Mouse (Mus musculus) embryonic stem cell, embryonic (primary cell): Measurements from ENCODE around the gene Mylk.

Experiments used
- CTCF ChIA-PET, 4 experiments: fragments of 300-600 bp in 2 of 4; fragments of 350-600 bp in 2 of 4; sonication (Branson Sonifier 250); formaldehyde crosslinking; loops; one replicate each; lab custom pipeline; 2022; ENCODE audit warnings: inconsistent platforms in 2 of 4; lab: Charles Lee
- POLR2A ChIA-PET, 4 experiments: fragments of 300-600 bp in 2 of 4; fragments of 350-600 bp in 2 of 4; sonication (Branson Sonifier 250); formaldehyde crosslinking; loops; one replicate each; lab custom pipeline; 2022; ENCODE audit warnings: antibody characterized with exemption in 4 of 4, inconsistent platforms in 1 of 4; lab: Charles Lee

The Mylk gene

DNA sequence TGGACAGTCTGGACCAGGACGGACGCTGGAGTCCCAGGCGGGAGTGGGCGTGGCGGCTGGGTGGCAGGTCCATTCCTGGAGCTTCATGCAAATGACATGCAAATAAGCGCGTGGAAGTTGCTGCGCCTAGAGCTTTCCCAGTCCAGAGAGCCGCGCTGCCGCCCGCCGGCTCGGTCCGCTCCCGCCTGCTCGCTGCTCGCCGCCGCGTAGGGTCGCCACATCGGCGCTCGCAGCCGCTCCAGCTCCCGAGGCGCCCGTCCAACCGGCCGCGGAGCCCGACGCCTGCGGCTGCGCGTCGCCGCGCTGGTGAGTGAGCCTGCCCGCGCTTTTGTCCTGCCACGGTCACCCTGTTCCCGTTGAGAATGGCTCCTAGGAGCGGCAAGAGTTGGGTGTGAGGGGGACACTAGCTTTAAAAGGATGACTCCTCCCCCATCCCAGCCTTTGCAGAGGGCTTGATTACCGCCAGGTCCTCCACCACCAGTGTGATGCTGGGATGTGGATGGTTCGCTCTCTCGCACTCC is at the start of gene Mylk:
Gene Mylk (plus strand): TSS at position 146 of the 521 bp plus-strand sequence.
- CTCF ChIA-PET: interaction anchor here in 3 of 4 experiments (0.6 to 1.9 kb wide), 12 partner anchors 34 to 620 kb away, joined by 3 to 7 read pairs (median 4); no protein-coding TSS in a partner anchor

DNA sequence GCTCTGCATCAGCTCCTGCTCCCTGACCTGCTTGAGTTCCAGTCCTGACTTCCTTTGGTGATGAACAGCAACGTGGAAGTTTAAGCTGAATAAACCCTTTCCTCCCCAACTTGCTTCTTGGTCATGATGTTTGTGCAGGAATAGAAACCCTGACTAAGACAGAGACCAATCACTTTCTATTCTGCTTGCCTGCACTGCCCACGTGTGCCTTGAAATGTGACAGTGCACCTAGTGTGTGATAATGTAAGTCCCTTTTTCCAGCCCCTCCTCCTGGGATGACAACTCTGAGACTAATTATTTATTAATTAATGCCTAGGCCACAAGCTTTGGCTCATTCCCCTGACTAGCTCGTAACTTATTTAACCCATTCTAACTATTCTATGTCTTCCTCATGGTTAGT is 46.3 kb upstream of the Mylk start:
- CTCF ChIA-PET: interaction anchor here (0.9 to 4.9 kb wide), 9 partner anchors 7 to 252 kb away, joined by 3 to 75 read pairs (median 9); partner anchors contain the start of gene Ccdc14 (in 2 of the 4)
- POLR2A ChIA-PET: interaction anchor here (0.9 to 4.8 kb wide), 7 partner anchors 8 to 32 kb away, joined by 4 to 31 read pairs (median 18); partner anchors contain the start of gene Ccdc14 (in 2 of the 4)

More for the DNA sequence above, at the start of gene Mylk:
- POLR2A ChIA-PET: interaction anchor here in 3 of 4 experiments (0.5 to 1.9 kb wide), 25 partner anchors 8 to 461 kb away, joined by 3 to 7 read pairs (median 4); partner anchors contain the start of gene Ccdc14 (in 2 of the 3)

DNA sequence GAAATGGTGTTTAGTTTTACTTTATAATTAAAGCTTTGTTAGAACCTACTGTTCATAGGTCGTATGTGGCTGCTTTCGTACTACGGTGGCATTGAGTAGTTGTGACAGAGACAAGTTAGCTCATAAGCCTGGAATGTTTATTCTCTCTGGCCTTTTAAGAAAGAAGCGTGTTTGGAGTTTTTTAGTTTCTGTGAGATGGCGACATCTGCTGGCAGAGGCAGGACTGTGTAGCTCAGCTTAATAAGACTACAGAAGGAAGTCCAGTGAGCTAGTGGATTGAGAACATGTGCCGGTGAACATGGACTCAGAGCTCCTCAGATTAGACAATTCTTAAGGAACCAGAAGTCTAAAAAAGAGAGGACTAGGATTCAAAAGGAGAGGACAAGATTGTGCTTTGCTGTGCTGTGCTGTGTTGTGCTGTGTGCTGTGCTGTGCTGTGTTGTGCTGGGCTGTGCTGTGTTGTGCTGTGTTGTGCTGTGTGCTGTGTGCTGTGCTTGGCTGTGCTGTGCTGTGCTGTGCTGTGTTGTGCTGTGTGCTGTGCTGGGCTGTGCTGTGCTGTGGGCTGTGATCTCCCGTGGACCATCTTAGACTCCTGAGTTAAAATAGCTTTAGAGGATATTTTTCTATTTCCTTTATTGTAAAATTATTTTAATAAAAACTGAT is 44.7 kb upstream of the Mylk start:
- POLR2A ChIA-PET: interaction anchor here in 3 of 4 experiments (0.6 to 4.8 kb wide), 15 partner anchors 9 to 567 kb away, joined by 3 to 31 read pairs (median 3); partner anchors contain the start of genes Ccdc14 (in 2 of the 3), Mylk (in 1 of the 3) and Ropn1 (in 1 of the 3)
- CTCF ChIA-PET: interaction anchor here (0.5 to 4.9 kb wide), 39 partner anchors 8 to 944 kb away, joined by 3 to 75 read pairs (median 4); partner anchors contain the start of genes Ccdc14 (in 3 of the 4) and Mylk (in 1 of the 4)

DNA sequence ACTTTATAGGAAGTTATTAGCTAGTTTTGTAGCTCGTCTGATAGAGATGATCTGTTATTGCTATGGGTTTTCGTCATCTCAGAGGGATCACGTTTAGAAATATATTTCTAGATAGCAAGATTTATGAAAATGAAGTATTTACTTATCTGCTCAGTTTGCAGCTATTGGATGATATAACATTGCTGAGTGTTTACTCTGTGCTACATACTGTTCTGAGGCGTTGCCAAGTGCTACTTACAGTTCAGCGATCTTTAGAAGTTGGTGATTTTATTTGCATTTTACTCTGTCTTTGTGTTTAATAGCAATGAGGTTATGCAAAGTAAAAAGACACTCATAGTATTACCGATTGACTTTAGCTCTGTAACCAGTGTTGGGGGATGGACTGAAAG is 44.2 kb upstream of the Mylk start:
- POLR2A ChIA-PET: interaction anchor here in 2 of 4 experiments (0.8 to 4.8 kb wide), 10 partner anchors 10 to 44 kb away, joined by 3 to 31 read pairs (median 11); partner anchors contain the start of genes Ccdc14 (in 2 of the 2) and Mylk (in 1 of the 2)
- CTCF ChIA-PET: interaction anchor here (0.9 to 4.9 kb wide), 27 partner anchors 8 to 575 kb away, joined by 3 to 75 read pairs (median 5); partner anchors contain the start of gene Ccdc14 (in 3 of the 4)

DNA sequence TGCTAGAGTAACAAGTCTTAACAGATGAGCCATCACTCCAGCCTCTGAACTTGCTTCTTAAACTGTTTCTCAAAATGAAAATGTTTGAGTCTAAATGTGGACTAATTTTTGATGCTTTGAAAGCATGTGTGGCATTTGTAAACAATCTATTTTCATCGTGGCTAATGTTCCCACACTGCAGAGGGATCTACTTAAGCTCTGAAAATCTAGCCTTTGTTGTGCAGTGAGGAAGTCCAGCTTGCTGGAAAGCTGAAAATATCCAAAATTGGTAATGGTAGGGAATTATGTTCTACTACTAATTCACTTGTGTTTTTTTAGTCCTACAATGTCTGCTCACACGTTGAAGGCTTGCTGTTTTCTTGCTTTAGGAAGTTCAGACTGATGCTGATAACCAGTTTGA is 39.0 kb upstream of the Mylk start:
- CTCF ChIA-PET: no interaction called here
- POLR2A ChIA-PET: interaction anchor here in 1 of 4 experiments (1.3 kb wide), 1 partner anchor 48 kb away, joined by 3 read pairs; no protein-coding TSS in a partner anchor

DNA sequence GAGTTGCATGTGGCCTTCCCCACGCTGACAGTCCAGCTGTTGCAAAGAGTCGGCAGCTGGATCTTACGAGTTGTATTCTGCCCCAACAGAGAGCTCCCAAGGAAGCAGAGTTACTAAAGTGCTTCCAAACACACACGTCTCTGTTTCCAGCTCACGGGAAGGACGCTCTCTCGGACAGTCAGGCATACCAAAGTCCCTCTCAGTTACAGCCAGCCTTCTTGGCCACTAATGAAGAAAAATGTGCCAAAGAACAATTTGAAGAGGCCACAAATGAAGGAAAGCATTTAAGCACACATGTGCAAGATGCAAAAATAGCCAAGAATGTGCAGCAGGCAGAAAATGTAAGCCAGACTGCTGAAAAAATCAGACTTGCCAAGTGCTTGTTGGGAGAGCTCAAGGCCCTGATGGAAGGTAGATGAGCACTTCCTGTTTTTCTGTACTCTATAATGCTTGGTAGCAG is 38.5 kb upstream of the Mylk start:
- ChIA-PET POLR2A (interaction anchor here in 1 of 4 experiments (1.3 to 4.0 kb wide), 2 partner anchors 15 to 48 kb away, joined by 3 to 20 read pairs; partner anchors contain the start of gene Ccdc14), CTCF (interaction anchor here in 2 of 4 experiments (0.6 to 1.2 kb wide), 3 partner anchors 9 to 179 kb away, joined by 3 to 7 read pairs (median 4); no protein-coding TSS in a partner anchor)

DNA sequence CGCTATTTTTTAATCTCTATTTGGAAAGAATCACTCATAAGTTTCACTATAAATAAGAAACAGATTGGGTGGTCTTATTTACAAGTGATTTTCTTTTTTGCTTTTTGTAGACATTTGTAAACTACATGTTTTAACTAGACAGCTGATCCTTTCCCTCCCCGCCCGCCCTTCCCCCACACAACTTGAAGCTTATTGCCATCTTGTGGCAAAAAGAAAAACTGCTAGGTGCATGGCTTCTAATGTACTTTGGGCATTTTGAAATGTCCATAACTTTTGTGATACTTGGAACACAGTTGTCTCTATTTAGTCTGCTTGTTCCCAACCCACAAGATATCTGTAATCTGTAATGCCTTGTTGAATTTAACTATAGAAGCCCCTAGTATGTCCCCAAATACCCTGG is 33.5 kb upstream of the Mylk start:
- ChIA-PET POLR2A (interaction anchor here in 1 of 4 experiments (0.9 to 4.5 kb wide), 3 partner anchors 12 to 21 kb away, joined by 3 to 28 read pairs (median 3); partner anchors contain the start of gene Ccdc14), CTCF (interaction anchor here (0.5 to 5.7 kb wide), 12 partner anchors 11 to 519 kb away, joined by 3 to 29 read pairs (median 6); partner anchors contain the start of gene Mylk (in 1 of the 4))

DNA sequence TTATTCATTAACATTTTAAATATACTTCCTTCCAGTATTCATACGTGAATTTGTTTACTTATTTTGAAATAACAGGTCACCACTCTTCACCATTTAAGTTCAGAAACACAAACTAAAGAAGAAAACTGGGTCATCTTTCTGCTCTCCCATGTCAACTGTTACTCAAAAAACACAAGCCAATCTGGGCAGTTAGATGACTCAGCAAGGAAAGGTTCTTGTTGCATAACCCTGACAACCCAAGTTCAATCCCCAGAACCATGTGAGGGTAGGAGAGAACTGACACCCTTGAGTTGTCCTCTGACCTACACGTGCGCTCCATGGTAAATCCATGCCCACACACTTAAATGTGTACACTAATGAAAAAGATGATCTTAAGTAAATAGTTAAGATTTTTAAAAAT is 19.9 kb upstream of the Mylk start:
- ChIA-PET POLR2A (interaction anchor here in 2 of 4 experiments (1.2 to 1.8 kb wide), 2 partner anchors 20 kb away, joined by 5 to 6 read pairs; partner anchors contain the start of gene Mylk (in 2 of the 2)), CTCF (interaction anchor here in 1 of 4 experiments (1.8 kb wide), 1 partner anchor 58 kb away, joined by 4 read pairs; no protein-coding TSS in a partner anchor)

DNA sequence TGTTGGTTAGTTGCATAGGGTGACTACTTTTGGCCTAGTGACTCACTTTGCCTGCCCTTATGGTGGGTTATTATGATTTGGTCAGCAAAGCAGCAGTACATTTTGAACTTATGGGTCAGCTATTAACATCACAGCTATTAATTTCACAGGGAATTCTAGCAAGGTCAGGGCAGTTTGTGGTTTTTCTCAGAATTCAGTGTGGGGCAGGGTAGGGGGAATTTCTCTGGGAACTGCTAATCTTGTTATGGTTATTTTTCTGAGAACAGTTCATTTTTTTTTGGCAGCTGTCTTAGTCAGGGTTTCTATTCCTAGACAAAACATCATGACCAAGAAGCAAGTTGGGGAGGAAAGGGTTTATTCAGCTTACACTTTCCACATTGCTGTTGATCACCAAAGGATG is 16.4 kb upstream of the Mylk start:
- POLR2A ChIA-PET: interaction anchor here in 1 of 4 experiments (0.7 kb wide), 1 partner anchor 677 kb away, joined by 3 read pairs; no protein-coding TSS in a partner anchor

DNA sequence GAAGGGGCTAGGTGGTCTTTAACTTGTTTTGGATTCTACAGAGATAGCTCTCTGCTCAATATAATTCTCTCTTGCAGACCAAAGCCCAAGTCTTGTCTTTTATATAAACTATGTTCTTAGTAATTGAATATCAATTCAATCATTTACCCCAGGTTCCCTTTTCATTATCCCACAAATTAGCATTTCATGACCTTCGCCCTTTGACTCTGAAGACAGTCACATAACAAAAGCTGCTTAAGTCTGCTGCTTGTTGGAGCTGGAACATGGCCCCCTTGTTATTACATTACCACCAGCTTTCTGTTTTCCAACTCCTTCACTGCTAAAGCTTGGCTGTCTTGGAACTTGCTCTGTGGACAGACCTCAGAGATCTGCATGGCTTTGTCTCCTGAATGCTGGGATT is 15.6 kb upstream of the Mylk start:
- ChIA-PET CTCF (interaction anchor here in 2 of 4 experiments (0.7 to 0.9 kb wide), 3 partner anchors 37 to 417 kb away, joined by 5 to 7 read pairs (median 6); no protein-coding TSS in a partner anchor), POLR2A (interaction anchor here in 2 of 4 experiments (0.6 to 1.3 kb wide), 4 partner anchors 16 to 549 kb away, joined by 3 to 4 read pairs (median 4); partner anchors contain the start of gene Mylk (in 2 of the 2))

More for the DNA sequence above, 16.4 kb upstream of the Mylk start:
- CTCF ChIA-PET: interaction anchor here in 3 of 4 experiments (0.6 to 0.9 kb wide), 4 partner anchors 36 to 1186 kb away, joined by 3 to 6 read pairs (median 4); partner anchors contain the start of gene Kalrn (in 1 of the 3)

DNA sequence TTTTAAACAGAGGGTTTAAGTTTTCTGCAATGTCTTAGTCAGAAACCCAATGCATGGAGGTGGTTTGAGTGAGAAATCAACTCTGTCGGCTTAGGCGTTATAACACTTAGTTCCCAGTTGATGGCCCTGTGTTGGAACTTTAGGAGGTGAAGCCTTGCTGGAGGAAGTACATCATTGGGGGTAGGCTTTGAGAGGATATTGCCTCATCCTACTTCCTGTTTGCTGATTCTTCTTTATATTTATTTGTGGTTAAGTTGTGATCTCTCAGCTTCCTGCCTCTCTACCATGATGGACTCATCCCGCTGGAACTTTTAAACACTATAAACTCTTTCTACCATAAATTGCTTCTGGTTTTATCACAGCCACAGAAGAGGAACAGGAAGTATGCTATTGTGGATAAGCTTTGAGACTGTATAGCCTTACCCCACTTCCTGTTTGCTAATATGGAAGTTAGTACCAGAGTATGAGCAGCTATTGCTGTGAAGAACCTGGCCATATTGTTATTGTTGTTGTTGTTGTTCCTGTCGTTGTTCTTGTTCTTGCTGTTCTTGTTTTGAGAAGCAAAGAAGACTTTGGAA is 6.3 kb upstream of the Mylk start:
- ChIA-PET CTCF (no interaction called here), POLR2A (no interaction called here)

DNA sequence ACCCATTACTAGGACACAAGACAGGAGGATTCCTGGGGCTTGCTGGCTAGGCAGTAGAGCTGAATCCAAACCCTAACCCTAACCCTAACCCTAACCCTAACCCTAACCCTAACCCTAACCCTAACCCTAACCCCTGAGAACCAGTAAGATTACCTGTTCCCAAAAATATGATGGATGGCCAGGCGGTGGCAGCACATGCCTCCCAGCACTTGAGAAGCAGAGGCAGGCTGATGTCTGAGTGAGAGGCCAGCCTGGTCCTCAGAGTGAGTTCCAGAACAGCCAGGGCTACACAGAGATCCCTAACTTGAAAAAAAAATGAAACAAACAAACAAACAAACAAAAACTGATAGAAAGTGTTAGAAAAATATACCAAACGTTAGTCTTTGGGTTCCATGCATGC is 2.1 kb upstream of the Mylk start:
- ChIA-PET CTCF (interaction anchor here in 1 of 4 experiments (0.7 kb wide), 1 partner anchor 121 kb away, joined by 3 read pairs; no protein-coding TSS in a partner anchor), POLR2A (interaction anchor here in 1 of 4 experiments (0.6 kb wide), 1 partner anchor 10 kb away, joined by 3 read pairs; no protein-coding TSS in a partner anchor)

DNA sequence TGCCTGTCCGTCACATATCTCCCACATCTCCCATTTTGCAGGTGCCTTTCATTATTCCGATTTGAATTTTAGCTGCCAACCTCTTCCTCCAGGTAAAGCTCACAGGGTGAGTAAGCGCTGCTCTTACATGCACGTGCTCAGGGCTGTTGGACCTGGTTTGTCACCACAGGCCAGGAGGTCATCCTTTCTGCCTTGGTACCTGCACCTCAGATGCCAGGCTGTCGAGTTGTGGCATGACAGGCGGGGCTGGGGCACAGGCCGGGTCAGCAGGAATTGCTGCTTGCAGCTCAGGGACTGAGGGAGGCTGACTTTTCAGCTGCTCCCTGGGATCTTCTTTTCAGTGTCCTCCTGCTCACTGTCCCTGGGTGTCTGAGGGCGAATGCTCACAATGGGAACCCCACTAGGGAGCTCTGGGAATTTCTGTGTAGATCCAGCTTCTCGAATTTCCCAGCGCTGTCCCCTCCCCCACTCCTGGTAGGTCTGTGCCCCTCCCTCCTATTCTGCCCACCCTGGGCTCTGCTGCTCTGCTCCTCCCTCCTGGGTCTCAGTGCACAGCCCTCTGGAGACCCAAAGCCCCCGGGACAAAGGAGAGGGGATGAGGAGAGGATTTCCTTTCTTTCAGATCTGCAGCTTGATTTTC is 3.2 kb downstream of the Mylk start:
- ChIA-PET CTCF (interaction anchor here in 2 of 4 experiments (0.7 to 1.3 kb wide), 3 partner anchors 81 to 407 kb away, joined by 3 read pairs; no protein-coding TSS in a partner anchor), POLR2A (interaction anchor here in 1 of 4 experiments (0.7 kb wide), 1 partner anchor 180 kb away, joined by 4 read pairs; no protein-coding TSS in a partner anchor)

DNA sequence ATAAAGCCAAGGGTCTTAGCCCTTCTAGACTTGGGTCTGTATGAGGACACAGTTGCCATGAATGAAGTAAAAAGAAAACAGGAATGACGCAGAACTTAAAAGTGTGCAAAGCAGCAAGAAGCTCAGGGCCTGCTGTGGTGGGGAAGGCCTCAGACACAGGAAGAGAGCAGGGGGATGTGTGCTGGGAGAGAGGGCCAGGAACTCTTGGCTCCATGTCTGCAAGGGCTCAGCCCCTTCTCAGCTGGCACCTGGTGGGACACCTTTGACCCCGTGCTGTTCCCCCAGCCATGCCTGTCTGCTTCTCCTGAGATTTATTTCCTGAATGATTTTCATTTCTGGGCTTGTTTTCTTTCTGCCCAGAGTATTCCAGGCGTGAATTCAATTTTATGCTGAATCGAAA is 4.5 kb downstream of the Mylk start:
- CTCF ChIA-PET: interaction anchor here in 2 of 4 experiments (0.6 kb wide), 2 partner anchors 136 to 940 kb away, joined by 3 to 5 read pairs; no protein-coding TSS in a partner anchor
- POLR2A ChIA-PET: no interaction called here

DNA sequence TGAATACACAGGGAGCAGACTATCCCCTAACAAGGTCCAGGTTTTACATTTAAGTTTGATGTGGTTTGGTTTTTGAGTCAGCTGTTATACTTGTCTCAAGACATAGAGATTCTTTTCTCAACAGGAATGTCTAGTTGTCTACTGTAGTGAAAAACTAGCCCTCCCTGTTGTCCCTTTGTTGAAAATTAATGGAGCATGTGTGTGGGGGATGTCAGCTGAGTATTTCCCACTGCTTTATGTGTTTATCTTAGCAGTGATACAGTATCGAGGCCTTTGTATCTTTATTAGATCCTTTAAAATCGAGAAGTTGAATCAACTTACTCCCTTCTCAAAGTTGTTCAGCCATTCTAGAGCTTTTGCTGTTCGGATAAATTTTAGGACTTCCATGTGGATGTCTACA is 7.0 kb downstream of the Mylk start:
- CTCF ChIA-PET: no interaction called here
- POLR2A ChIA-PET: interaction anchor here in 1 of 4 experiments (1.1 kb wide), 1 partner anchor 9 kb away, joined by 3 read pairs; no protein-coding TSS in a partner anchor

DNA sequence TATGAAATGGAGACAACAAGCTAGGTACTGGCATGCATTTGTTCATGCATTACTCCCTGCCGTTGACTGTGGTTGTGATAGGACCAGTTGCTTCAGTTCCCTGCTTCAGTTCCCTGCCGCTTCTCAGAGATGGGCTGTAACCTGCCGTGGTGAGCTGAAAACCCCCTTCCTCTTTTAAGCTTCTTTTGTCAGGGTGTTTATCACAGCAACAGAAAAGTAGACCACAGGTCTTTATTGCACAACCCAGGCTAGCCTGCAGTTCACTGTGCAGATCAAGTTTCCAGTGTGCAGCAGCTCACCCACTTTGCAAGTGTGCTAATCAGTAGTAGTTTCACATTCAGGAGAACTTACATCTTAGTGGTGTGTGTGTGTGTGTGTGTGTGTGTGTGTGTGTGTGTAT is 8.0 kb downstream of the Mylk start:
- ChIA-PET POLR2A (interaction anchor here in 1 of 4 experiments (1.1 kb wide), 1 partner anchor 10 kb away, joined by 3 read pairs; no protein-coding TSS in a partner anchor), CTCF (no interaction called here)

DNA sequence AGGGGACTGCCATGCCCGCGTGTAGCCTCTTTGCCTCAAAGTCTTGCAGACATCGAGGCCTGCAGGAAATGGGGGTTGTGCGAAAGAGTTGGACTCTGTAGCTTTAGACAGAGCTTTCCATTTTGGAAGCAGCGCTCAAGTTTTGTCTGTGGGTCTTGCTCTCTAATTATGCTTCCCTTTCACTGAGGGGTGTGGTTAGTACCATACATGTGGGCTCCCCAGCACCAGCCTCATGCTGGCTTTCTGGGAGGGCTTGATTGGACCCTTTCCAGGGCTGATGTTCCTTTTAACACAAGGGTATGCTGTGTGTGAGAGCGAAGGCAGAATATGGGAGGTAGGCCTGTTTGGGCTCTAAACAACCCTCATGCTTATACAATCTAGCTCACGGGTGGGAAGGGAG is 12.0 kb downstream of the Mylk start:
- CTCF ChIA-PET: no interaction called here
- POLR2A ChIA-PET: interaction anchor here in 1 of 4 experiments (1.5 kb wide), 1 partner anchor 66 kb away, joined by 3 read pairs; the partner anchor contains the start of gene Ccdc14
